Mouse (Mus musculus) embryonic facial prominence, embryonic 11.5 days (tissue): ENCODE results near the gene Ggt1. TPM values are rescaled to one million over a fixed set of nuclear protein-coding genes. Genes with fewer than 3 reads are reported as not detected.
"Not testable (repeated sequence)": the region's sequence is repeated elsewhere in the genome, so short reads cannot be mapped to it uniquely, and the experiment has no call there.

ENCODE experiments used
- ATAC-seq: fragments of 200-750 bp; cut with Nextera tagmentation; replicated peaks from 2 replicates; pipeline ENCODE4 v1.8.0; 2017; ENCODE audit warnings: low read depth; ENCODE audit not compliant: insufficient number of reproducible peaks, low FRiP score, low TSS enrichment
- DNase-seq: peaks from one replicate; pipeline ENCODE4 v3.0.0-alpha.2; 2015; ENCODE audit warnings: low spot score
- H3K27ac ChIP-seq: fragments of 300-500 bp; sonication (generic); replicated peaks from 2 replicates; pipeline ENCODE4 v1.5.1; 2014; ENCODE audit warnings: mild to moderate bottlenecking, low read depth, low read length, control low read depth
- H3K27me3 ChIP-seq: fragments of 300-500 bp; sonication (generic); 2 replicates; pipeline ENCODE4 v1.6.1; 2014; ENCODE audit warnings: mild to moderate bottlenecking, low read length, moderate library complexity, mixed read lengths; ENCODE audit not compliant: control insufficient read depth, insufficient read depth
- H3K36me3 ChIP-seq: fragments of 300-500 bp; sonication (generic); replicated peaks from 2 replicates; pipeline ENCODE4 v1.6.1; 2014; ENCODE audit warnings: low read depth, mild to moderate bottlenecking, low read length, moderate library complexity, mixed read lengths; ENCODE audit not compliant: control insufficient read depth, insufficient read depth
- H3K4me1 ChIP-seq: fragments of 300-500 bp; sonication (generic); 2 replicates; pipeline ENCODE4 v1.6.1; 2014; ENCODE audit warnings: low read length, mixed read lengths; ENCODE audit not compliant: control insufficient read depth, insufficient read depth
- H3K4me2 ChIP-seq: fragments of 300-500 bp; sonication (generic); 2 replicates; pipeline ENCODE4 v1.6.1; 2014; ENCODE audit warnings: low read depth, mild to moderate bottlenecking, control low read depth, low read length, moderate library complexity
- H3K4me3 ChIP-seq: fragments of 300-500 bp; sonication (generic); 2 replicates; pipeline ENCODE4 v1.5.1; 2014; ENCODE audit warnings: low read depth, low read length, control low read depth
- H3K9ac ChIP-seq: fragments of 300-500 bp; sonication (generic); replicated peaks from 2 replicates; pipeline ENCODE4 v1.6.1; 2014; ENCODE audit warnings: mild to moderate bottlenecking, control low read depth, low read length
- H3K9me3 ChIP-seq: fragments of 300-500 bp; sonication (generic); replicated peaks from 2 replicates; pipeline ENCODE4 v1.6.1; 2016; ENCODE audit warnings: mild to moderate bottlenecking, low read length, inconsistent platforms, mixed read lengths; ENCODE audit not compliant: control insufficient read depth
- WGBS: fragments of 180-500 bp; shearing (Covaris S2); extraction: QIAGEN DNeasy Blood & Tissue Kit; methylation state at CpG from one replicate; pipeline ENCODE4 v1.1.7; 2014; 5-methylcytosine and 5-hydroxymethylcytosine counted together
- polyA plus RNA-seq: library from polyadenylated mRNA; unstranded; fragments of >200 nt; fragmentation: Nextera tagmentation; extraction: Ambion mirVana; gene quantifications from 2 replicates; pipeline ENCODE4 v1.2.1, GENCODE M21; 2014

Ggt1 gene
- polyA plus RNA-seq, 1 experiment from 2014 or later, result 0.55 TPM

- Histone ChIP-seq H3K9me3 (no peaks in the 10 kb centered on the region), H3K4me3 (peak overlapping the region; percentile 76), H3K36me3 (no peaks in the 10 kb centered on the region; the same call in 1 of the 2 replicates), H3K27ac (peak overlapping the region; percentile 89), H3K9ac (peak overlapping the region; percentile 87), H3K4me2 (peak overlapping the region; percentile 86), H3K27me3 (no peaks in the 10 kb centered on the region), H3K4me1 (peaks cover 8% of the 10 kb centered on the region)
- DNase-seq (peak; percentile 22), ATAC-seq (no peak)
- 0% methylated on average over 12 of the region's 12 CpGs for WGBS
Observed at GRCm38 (mm10) chr10:75516724-75517072, 44.7 kb upstream of the Ggt1 start.

GRCm38 (mm10) chr10:75517073-75517757 is 44.2 kb upstream of the Ggt1 start, which contains the start of gene Snrpd3:
Snrpd3 (plus strand) TSS chr10:75517551.
- Histone ChIP-seq H3K27ac (peak within 1 kb of the TSS; percentile 89), H3K4me3 (peak within 1 kb of the TSS; percentile 76), H3K4me2 (peak within 1 kb of the TSS; percentile 86), H3K27me3 (no peaks in the 10 kb centered on the region), H3K4me1 (peaks cover 8% of the 10 kb centered on the region), H3K9ac (peak within 1 kb of the TSS; percentile 87), H3K36me3 (no peaks in the 10 kb centered on the region; the same call in 1 of the 2 replicates), H3K9me3 (no peaks in the 10 kb centered on the region)
- peak; percentile 90 for ATAC-seq
- 3% methylated on average over 35 of the region's 52 CpGs for WGBS
- DNase-seq, result peak; percentile 96

- peak within 1 kb of the TSS; percentile 76 for H3K4me3 ChIP-seq
- DNase-seq, result peak; percentile 96
- H3K27me3 ChIP-seq, result no peaks in the 10 kb centered on the region
- 0% methylated on average over 20 of the region's 20 CpGs for WGBS
- H3K9me3 ChIP-seq, result no peaks in the 10 kb centered on the region
- peak within 1 kb of the TSS; percentile 89 for H3K27ac ChIP-seq
- H3K9ac ChIP-seq, result peak within 1 kb of the TSS; percentile 87
- ATAC-seq, result peak; percentile 92
- no peaks in the 10 kb centered on the region; the same call in 1 of the 2 replicates for H3K36me3 ChIP-seq
- H3K4me1 ChIP-seq, result peaks cover 8% of the 10 kb centered on the region
- H3K4me2 ChIP-seq, result peak within 1 kb of the TSS; percentile 86
Observed at GRCm38 (mm10) chr10:75517758-75518143, 43.7 kb upstream of the Ggt1 start, which contains the start of gene Gucd1. Gucd1 (minus strand) TSS chr10:75517972.

- Histone ChIP-seq H3K9ac (no peak overlapping the region), H3K36me3 (no peaks in the 10 kb centered on the region; the same call in 1 of the 2 replicates), H3K27me3 (no peaks in the 10 kb centered on the region), H3K4me2 (no peak overlapping the region), H3K27ac (no peak overlapping the region), H3K4me1 (peaks cover 7% of the 10 kb centered on the region), H3K9me3 (no peaks in the 10 kb centered on the region), H3K4me3 (no peak overlapping the region)
- WGBS, result 93% methylated on average over 5 of the region's 5 CpGs
- ATAC-seq (no peak), DNase-seq (no peak)
Observed at GRCm38 (mm10) chr10:75520581-75520980, 40.8 kb upstream of the Ggt1 start.

- 99% methylated on average over 4 of the region's 4 CpGs for WGBS
- no peak for ATAC-seq
- Histone ChIP-seq H3K4me3 (no peak overlapping the region), H3K9ac (no peak overlapping the region), H3K36me3 (no peaks in the 10 kb centered on the region; the same call in 1 of the 2 replicates), H3K9me3 (no peaks in the 10 kb centered on the region), H3K27ac (no peak overlapping the region), H3K4me1 (no peaks in the 10 kb centered on the region), H3K27me3 (no peaks in the 10 kb centered on the region), H3K4me2 (no peak overlapping the region)
- DNase-seq, result no peak
Observed at GRCm38 (mm10) chr10:75521643-75522042, 39.8 kb upstream of the Ggt1 start.

GRCm38 (mm10) chr10:75525450-75525849 is 36.0 kb upstream of the Ggt1 start:
- WGBS, result 90% methylated on average over 9 of the region's 9 CpGs
- not testable (repeated sequence) for ATAC-seq, H3K27ac ChIP-seq, H3K4me3 ChIP-seq, H3K27me3 ChIP-seq, H3K36me3 ChIP-seq, H3K4me2 ChIP-seq, H3K9me3 ChIP-seq, H3K4me1 ChIP-seq, H3K9ac ChIP-seq, DNase-seq

- 87% methylated on average over 2 of the region's 2 CpGs for WGBS
- ATAC-seq, result no peak
- DNase-seq, result no peak
- H3K4me1 ChIP-seq, result no peaks in the 10 kb centered on the region
- H3K27me3 ChIP-seq, result no peaks in the 10 kb centered on the region
- no peaks in the 10 kb centered on the region for H3K9me3 ChIP-seq
- no peak overlapping the region for H3K9ac ChIP-seq
- peaks cover 8% of the 10 kb centered on the region for H3K36me3 ChIP-seq
- H3K4me3 ChIP-seq, result no peak overlapping the region
- H3K4me2 ChIP-seq, result no peak overlapping the region
- H3K27ac ChIP-seq, result no peak overlapping the region
Observed at GRCm38 (mm10) chr10:75530322-75530721, 31.1 kb upstream of the Ggt1 start.

- ATAC-seq, result no peak
- H3K27ac ChIP-seq, result no peak overlapping the region
- no peak for DNase-seq
- H3K9ac ChIP-seq, result no peak overlapping the region
- H3K4me2 ChIP-seq, result no peak overlapping the region
- H3K27me3 ChIP-seq, result no peaks in the 10 kb centered on the region
- H3K36me3 ChIP-seq, result peaks cover 8% of the 10 kb centered on the region
- no peaks in the 10 kb centered on the region for H3K9me3 ChIP-seq
- H3K4me1 ChIP-seq, result no peaks in the 10 kb centered on the region
- H3K4me3 ChIP-seq, result no peak overlapping the region
- 92% methylated on average over 9 of the region's 9 CpGs for WGBS
Observed at GRCm38 (mm10) chr10:75531532-75532090, 29.8 kb upstream of the Ggt1 start.
